Mouse (Mus musculus): ENCODE data around the gene Celsr1. TPM values are rescaled to one million over a fixed set of nuclear protein-coding genes. Genes with fewer than 3 reads are reported as not detected.

Celsr1 gene
- polyA plus RNA-seq, 1 experiment from 2014 or later: 0.86 TPM

DNA sequence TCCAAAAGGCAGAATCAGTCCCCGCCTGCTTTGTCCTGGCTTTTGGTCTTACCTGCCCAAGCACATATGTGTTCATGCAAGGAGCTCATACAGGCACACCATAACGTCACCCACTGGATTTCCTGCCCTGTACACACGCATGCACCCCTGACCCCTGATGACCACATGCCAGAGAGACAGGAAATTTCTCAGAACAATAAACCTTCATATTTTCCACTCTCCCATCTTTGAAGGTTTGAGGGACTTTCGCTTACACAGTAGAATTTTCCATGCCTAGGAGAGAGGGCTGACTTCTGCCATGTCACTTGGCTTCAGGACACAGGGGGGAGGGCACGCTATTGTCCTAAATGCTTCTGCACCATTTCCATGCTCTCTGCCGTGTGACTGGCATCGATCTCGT lies 13.6 kb downstream of the Celsr1 start:
- H3K4me3 ChIP-seq: no peak overlapping the region
- H3K27ac ChIP-seq: no peak overlapping the region
- WGBS: 86% methylated on average over 8 of the region's 8 CpGs
- no peaks in the 10 kb centered on the region for H3K27me3 ChIP-seq (ENCODE audit: low read depth, poor library complexity, severe bottlenecking)
- DNase-seq (ENCODE audit: low spot score): no peak
- H3K9me3 ChIP-seq (replicated peaks): no peaks in the 10 kb centered on the region
- H3K36me3 ChIP-seq: no peaks in the 10 kb centered on the region
- peaks cover 18% of the 10 kb centered on the region; the same call in 1 of the 2 replicates for H3K4me1 ChIP-seq

GRCm38 (mm10) chr15:86018753-86019512 lies 14.6 kb downstream of the Celsr1 start:
- no peak for DNase-seq (ENCODE audit: low spot score)
- H3K4me1 ChIP-seq: peaks cover 16% of the 10 kb centered on the region; the same call in 1 of the 2 replicates
- H3K36me3 ChIP-seq: no peaks in the 10 kb centered on the region
- 94% methylated on average over 5 of the region's 5 CpGs for WGBS
- no peaks in the 10 kb centered on the region for H3K9me3 ChIP-seq (replicated peaks)
- no peak overlapping the region for H3K27ac ChIP-seq
- no peaks in the 10 kb centered on the region for H3K27me3 ChIP-seq (ENCODE audit: low read depth, poor library complexity, severe bottlenecking)
- no peak overlapping the region for H3K4me3 ChIP-seq

- Histone ChIP-seq H3K36me3 (no peaks in the 10 kb centered on the region), H3K27ac (no peak overlapping the region), H3K9me3 (replicated peaks) (no peaks in the 10 kb centered on the region), H3K4me1 (peaks cover 15% of the 10 kb centered on the region), H3K27me3 (ENCODE audit: low read depth, poor library complexity, severe bottlenecking) (no peaks in the 10 kb centered on the region), H3K4me3 (no peak overlapping the region)
- 91% methylated on average over 6 of the region's 6 CpGs for WGBS
- no peak for DNase-seq (ENCODE audit: low spot score)
These were observed 16.2 kb downstream of the Celsr1 start for GRCm38 (mm10) chr15:86017336-86017735.

- DNase-seq (ENCODE audit: low spot score): no peak
- Histone ChIP-seq H3K27ac (no peak overlapping the region), H3K4me1 (peaks cover 15% of the 10 kb centered on the region), H3K9me3 (replicated peaks) (no peaks in the 10 kb centered on the region), H3K4me3 (no peak overlapping the region), H3K36me3 (no peaks in the 10 kb centered on the region), H3K27me3 (ENCODE audit: low read depth, poor library complexity, severe bottlenecking) (no peaks in the 10 kb centered on the region)
- WGBS: 71% methylated on average over 13 of the region's 13 CpGs
These were observed 17.6 kb downstream of the Celsr1 start for GRCm38 (mm10) chr15:86015860-86016541.

- Histone ChIP-seq H3K4me1 (peaks cover 11% of the 10 kb centered on the region), H3K9me3 (replicated peaks) (no peaks in the 10 kb centered on the region), H3K36me3 (no peaks in the 10 kb centered on the region), H3K27me3 (ENCODE audit: low read depth, poor library complexity, severe bottlenecking) (peaks cover 3% of the 10 kb centered on the region; the same call in 1 of the 2 replicates), H3K4me3 (no peak overlapping the region), H3K27ac (no peak overlapping the region)
- DNase-seq (ENCODE audit: low spot score): no peak
- WGBS: 87% methylated on average over 7 of the region's 7 CpGs
These were observed 18.6 kb downstream of the Celsr1 start for GRCm38 (mm10) chr15:86015026-86015425.

DNA sequence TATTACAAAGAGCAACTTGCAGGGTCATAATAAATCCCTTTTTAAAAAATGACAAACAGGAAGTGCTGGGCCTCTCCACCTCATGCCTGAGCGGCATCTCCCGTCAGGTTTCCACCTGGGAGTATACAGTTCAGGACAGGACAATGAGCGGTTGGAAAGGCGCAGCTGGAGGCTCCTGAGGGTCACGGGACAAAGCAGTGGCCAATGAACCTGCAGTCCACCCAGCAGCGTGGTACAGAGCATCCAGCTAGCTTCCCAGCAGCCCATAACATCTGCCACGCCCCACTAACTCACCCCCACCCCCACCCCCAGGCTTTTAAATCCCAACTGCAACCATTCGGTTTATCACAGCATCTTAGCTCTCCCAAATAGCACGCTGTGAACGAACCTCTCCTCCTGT lies 19.9 kb downstream of the Celsr1 start:
- Histone ChIP-seq H3K9me3 (replicated peaks) (no peaks in the 10 kb centered on the region), H3K27ac (no peak overlapping the region), H3K4me3 (no peak overlapping the region), H3K36me3 (no peaks in the 10 kb centered on the region), H3K27me3 (ENCODE audit: low read depth, poor library complexity, severe bottlenecking) (peaks cover 7% of the 10 kb centered on the region; the same call in 1 of the 2 replicates), H3K4me1 (peaks cover 11% of the 10 kb centered on the region)
- 62% methylated on average over 10 of the region's 10 CpGs for WGBS
- no peak for DNase-seq (ENCODE audit: low spot score)

- H3K27me3 ChIP-seq (ENCODE audit: low read depth, poor library complexity, severe bottlenecking): peaks cover 8% of the 10 kb centered on the region; the same call in 1 of the 2 replicates
- H3K9me3 ChIP-seq (replicated peaks): no peaks in the 10 kb centered on the region
- H3K27ac ChIP-seq: no peak overlapping the region
- H3K36me3 ChIP-seq: no peaks in the 10 kb centered on the region
- WGBS: 61% methylated on average over 2 of the region's 2 CpGs
- H3K4me3 ChIP-seq: no peak overlapping the region
- H3K4me1 ChIP-seq: peaks cover 13% of the 10 kb centered on the region
- DNase-seq (ENCODE audit: low spot score): no peak
These were observed 20.4 kb downstream of the Celsr1 start for GRCm38 (mm10) chr15:86013130-86013529.

GRCm38 (mm10) chr15:86007690-86008121 lies 25.9 kb downstream of the Celsr1 start:
- no peak overlapping the region for H3K4me3 ChIP-seq

DNA sequence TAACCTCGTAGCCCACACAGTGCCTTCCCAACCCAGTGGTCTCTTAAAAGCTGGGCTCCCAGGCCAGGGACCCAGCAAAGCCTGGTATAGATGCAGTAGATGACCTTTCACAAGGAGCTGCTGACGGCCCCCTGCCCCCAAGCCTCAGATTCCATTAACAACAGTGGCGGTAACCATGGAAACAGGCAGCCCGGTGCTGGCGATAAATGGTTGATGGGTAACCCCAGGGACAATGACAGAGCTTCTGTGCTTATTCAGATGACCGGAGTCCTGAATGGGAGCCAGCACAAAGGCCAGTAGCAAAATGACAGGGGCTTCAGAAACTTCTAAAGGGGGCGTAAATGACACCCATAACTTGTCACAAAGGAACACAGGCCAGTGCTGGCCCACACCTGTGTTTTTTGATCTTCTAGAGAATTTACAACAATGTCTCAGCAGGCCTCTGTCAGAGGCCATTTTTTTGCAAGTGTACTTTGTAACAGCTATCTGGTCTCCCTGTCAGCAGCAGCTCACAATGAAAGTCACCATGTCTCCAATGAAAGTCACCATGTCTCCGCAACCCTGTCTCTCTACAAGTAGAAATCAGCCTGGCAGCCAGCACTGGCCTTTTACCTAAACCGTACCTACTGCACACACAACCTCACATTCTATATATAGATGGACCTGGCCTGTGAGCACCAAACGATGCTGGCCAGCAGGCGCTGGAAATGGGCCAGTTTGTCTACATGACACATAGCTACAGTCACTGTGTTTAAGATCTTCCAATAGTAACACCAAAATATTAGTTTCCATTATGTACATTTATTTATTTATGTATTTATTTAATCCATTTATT lies 27.7 kb downstream of the Celsr1 start:
- no peak for DNase-seq (ENCODE audit: low spot score)
- no peak overlapping the region for H3K4me3 ChIP-seq
- peaks cover 22% of the 10 kb centered on the region for H3K4me1 ChIP-seq
- no peaks in the 10 kb centered on the region for H3K9me3 ChIP-seq (replicated peaks)
- WGBS: 26% methylated on average over 11 of the region's 11 CpGs
- H3K27me3 ChIP-seq (ENCODE audit: low read depth, poor library complexity, severe bottlenecking): peaks cover 8% of the 10 kb centered on the region; the same call in 1 of the 2 replicates
- H3K27ac ChIP-seq: peak overlapping the region; percentile 5
- H3K36me3 ChIP-seq: no peaks in the 10 kb centered on the region

More at GRCm38 (mm10) chr15:86007690-86008121, 25.9 kb downstream of the Celsr1 start:
- Histone ChIP-seq H3K9me3 (replicated peaks) (no peaks in the 10 kb centered on the region), H3K27ac (no peak overlapping the region), H3K27me3 (ENCODE audit: low read depth, poor library complexity, severe bottlenecking) (peaks cover 8% of the 10 kb centered on the region; the same call in 1 of the 2 replicates), H3K4me1 (peaks cover 22% of the 10 kb centered on the region), H3K36me3 (no peaks in the 10 kb centered on the region)
- 11% methylated on average over 6 of the region's 6 CpGs for WGBS
- no peak for DNase-seq (ENCODE audit: low spot score)

DNA sequence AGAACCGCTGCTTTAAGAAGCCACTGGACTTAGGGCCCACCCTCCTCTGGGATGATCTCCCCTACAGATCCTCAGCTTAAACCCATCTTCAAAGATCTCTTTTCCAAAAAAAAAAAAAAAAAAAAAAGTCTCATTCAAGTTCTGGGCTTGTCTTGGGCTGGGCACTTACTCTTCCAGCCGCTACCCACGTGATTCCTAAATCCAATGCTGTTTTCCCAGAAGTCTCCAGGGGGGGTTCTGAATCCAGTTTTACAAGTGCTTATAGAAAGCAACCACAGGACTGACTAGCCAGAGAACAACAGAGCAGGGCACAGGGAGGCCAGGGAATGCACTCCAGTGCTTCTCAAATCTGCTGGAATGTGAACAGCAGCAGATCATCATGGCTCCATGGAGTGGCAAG lies 29.5 kb downstream of the Celsr1 start:
- no peaks in the 10 kb centered on the region for H3K36me3 ChIP-seq
- H3K4me3 ChIP-seq: no peak overlapping the region
- DNase-seq (ENCODE audit: low spot score): no peak
- 0 out of 2 replicates have a peak, but pooled peaks cover 4% of the 10 kb centered on the region for H3K27me3 ChIP-seq (ENCODE audit: low read depth, poor library complexity, severe bottlenecking)
- peaks cover 23% of the 10 kb centered on the region for H3K4me1 ChIP-seq
- H3K9me3 ChIP-seq (replicated peaks): no peaks in the 10 kb centered on the region
- no peak overlapping the region for H3K27ac ChIP-seq
- WGBS: 89% methylated on average over 3 of the region's 3 CpGs

DNA sequence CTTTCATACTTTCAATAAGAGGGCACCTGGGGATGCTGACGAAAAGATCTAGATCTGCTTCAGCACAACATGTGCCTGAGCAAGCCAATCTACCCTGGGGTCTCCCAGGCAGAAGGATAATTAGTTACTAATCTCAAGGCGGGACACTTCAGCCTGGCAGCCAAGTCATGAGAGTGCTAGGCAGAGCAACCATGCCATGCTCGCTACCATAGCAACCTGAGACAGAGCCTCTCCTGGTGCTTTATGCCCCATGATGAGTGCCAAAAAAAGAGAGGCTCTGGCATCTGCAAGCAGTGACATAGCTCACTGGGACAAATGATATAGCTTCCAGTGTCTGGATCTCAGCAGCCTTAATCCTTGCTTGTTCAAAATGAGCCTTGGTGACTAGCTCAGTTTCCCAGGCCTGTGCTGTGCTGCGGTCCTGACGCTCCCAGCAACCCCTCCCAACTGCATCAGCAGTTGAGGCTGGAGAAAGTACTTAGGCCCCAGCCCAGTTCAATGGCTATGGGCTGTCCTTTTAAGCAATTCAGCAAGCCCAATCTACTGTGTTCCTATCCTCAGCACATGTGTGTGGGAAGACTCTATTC lies 32.8 kb downstream of the Celsr1 start:
- no peaks in the 10 kb centered on the region for H3K9me3 ChIP-seq (replicated peaks)
- H3K4me3 ChIP-seq: no peak overlapping the region
- H3K36me3 ChIP-seq: no peaks in the 10 kb centered on the region
- DNase-seq (ENCODE audit: low spot score): no peak
- H3K27ac ChIP-seq: no peak overlapping the region
- WGBS: 78% methylated on average over 5 of the region's 5 CpGs
- H3K27me3 ChIP-seq (ENCODE audit: low read depth, poor library complexity, severe bottlenecking): no peaks in the 10 kb centered on the region
- H3K4me1 ChIP-seq: peaks cover 15% of the 10 kb centered on the region

DNA sequence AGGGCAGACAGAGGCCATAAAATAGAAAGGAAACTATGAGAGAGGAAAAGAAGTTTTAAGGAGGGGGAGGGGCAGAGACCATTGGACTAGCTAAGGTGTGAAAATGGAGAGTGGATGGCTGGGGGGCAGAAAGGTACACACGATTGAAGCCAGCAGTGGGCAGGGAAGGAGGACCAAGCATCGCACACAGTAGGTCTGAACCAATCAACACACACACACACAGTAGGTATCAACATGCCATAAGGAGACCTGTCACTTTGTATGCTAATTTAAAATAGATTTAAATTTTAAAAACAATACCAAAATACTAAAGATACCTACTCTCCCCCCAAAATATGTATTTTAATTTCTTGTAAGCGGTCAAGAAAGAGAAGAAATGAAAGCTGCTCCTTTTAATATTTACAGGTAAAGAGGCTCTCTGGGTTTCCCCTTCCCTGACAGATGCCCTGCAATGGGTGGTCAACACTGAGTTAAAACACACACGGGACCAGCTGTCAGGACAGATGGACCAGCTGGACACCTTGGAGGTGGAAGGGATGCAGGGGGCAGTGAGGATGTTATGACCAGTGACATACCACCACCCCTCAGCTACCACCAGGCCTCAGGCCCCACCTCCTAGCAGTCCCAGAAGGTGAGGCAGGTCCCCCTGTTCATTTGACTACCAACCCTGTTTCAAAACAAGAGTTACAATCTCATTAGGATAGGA lies 34.9 kb downstream of the Celsr1 start:
- Histone ChIP-seq H3K9me3 (replicated peaks) (no peaks in the 10 kb centered on the region), H3K27ac (no peak overlapping the region), H3K27me3 (ENCODE audit: low read depth, poor library complexity, severe bottlenecking) (peaks cover 4% of the 10 kb centered on the region; the same call in 1 of the 2 replicates), H3K4me3 (no peak overlapping the region), H3K36me3 (no peaks in the 10 kb centered on the region), H3K4me1 (peaks cover 21% of the 10 kb centered on the region)
- 69% methylated on average over 4 of the region's 4 CpGs for whole genome bisulfite sequencing
- DNase-seq (ENCODE audit: low spot score): no peak

Data from limb, embryonic 10.5 days (tissue).